Mouse (Mus musculus) heart, postnatal 0 days (tissue): ENCODE measurements around the gene Fam53b.
"Not testable (repeated sequence)": the region's sequence is repeated elsewhere in the genome, so short reads cannot be mapped to it uniquely, and the experiment has no call there.

Source experiments
- CTCF ChIP-seq: IDR thresholded peaks from 2 replicates; pipeline ENCODE4 v1.5.1; 2016; ENCODE audit warnings: antibody characterized with exemption, control low read depth, low read depth
- EP300 ChIP-seq: IDR thresholded peaks from 2 replicates; pipeline ENCODE4 v1.6.1; 2016; ENCODE audit warnings: antibody characterized with exemption, low read depth

DNA sequence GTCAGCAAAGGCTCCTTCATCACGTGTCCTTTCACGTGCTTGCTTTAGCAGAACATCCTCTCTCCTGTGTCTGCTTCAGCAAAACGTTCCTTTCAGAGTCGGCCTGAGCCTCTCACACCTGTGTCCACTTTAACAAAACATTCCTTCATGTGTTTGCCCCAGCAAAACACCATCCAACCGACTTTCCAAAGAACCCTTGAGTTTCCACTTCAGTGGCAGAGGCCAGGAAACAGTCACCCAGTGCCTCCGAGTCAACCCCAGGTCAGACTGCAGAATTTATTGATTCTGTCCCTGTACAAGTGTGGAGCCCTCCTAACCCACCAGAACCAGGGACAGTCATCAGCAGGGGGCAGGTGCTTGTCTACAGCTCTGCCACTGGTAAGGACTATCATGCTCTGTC is 150.9 kb downstream of the Fam53b start:
- not testable (repeated sequence) for TF ChIP-seq CTCF, EP300
